8 mouse cellular contexts compared by ENCODE assay signal in genomic region chr3:126011269-126011668, GRCm38 (mm10).
DNase-seq lines count a peak whose midpoint lies in the region.

No protein-coding gene starts in this region.

- DNase-seq in heart, adult 8-10 months (ENCODE audit: low spot score) = peak; percentile 6
- DNase-seq in heart, postnatal 36 days = no peak
- DNase-seq in lung, postnatal 10 days = peak; percentile 24
- no peak for DNase-seq in lung, postnatal 4 days
- DNase-seq in brain, adult 2 months (ENCODE audit: low read depth, low spot score) = peak; percentile 35
- peak; percentile 1 for DNase-seq in skeletal muscle tissue, adult 2 months (ENCODE audit: low read depth, low spot score)
- DNase-seq in testis, postnatal 14 days (ENCODE audit: low spot score) = no peak
- no peak for DNase-seq in spleen, postnatal 4 days (ENCODE audit: low spot score in 2 of 2)

- intact Hi-C loops in heart, postnatal 36 days (cut with DNase I) = loop anchor here (5.0 kb wide), 1 partner anchor 391 kb away; no protein-coding TSS in a partner anchor

Comparison
In these comparisons a context has a peak if more than half of its experiments do, and no peak if none do; other contexts are left out.
1. DNase-seq: peak in heart, adult 8-10 months (single experiment), lung, postnatal 10 days (single experiment), brain, adult 2 months (single experiment) and skeletal muscle tissue, adult 2 months (single experiment); none in heart, postnatal 36 days (0 of 2), lung, postnatal 4 days (0 of 2), testis, postnatal 14 days (single experiment) and spleen, postnatal 4 days (0 of 2).